Mouse (Mus musculus) adrenal gland, postnatal 4 days (tissue): Measurements from ENCODE around the gene Gid8. TPM values are rescaled to one million over a fixed set of nuclear protein-coding genes. Genes with fewer than 3 reads are reported as not detected.
"Not testable (repeated sequence)": the region's sequence is repeated elsewhere in the genome, so short reads cannot be mapped to it uniquely, and the experiment has no call there.

Source experiments
- DNase-seq, 2 experiments: peaks; one replicate each; pipeline ENCODE4 v3.0.0; 2021 to 2022; ENCODE audit warnings: low spot score in 2 of 2, mixed read lengths in 2 of 2
- total RNA-seq, 2 experiments: library from RNA; stranded (reverse); gene quantifications; 2 replicates each; pipeline ENCODE4 v1.2.3; 2021

The Gid8 gene
- total RNA-seq, 2 experiments from 2014 or later, result 72.6 to 78.2 TPM

DNA sequence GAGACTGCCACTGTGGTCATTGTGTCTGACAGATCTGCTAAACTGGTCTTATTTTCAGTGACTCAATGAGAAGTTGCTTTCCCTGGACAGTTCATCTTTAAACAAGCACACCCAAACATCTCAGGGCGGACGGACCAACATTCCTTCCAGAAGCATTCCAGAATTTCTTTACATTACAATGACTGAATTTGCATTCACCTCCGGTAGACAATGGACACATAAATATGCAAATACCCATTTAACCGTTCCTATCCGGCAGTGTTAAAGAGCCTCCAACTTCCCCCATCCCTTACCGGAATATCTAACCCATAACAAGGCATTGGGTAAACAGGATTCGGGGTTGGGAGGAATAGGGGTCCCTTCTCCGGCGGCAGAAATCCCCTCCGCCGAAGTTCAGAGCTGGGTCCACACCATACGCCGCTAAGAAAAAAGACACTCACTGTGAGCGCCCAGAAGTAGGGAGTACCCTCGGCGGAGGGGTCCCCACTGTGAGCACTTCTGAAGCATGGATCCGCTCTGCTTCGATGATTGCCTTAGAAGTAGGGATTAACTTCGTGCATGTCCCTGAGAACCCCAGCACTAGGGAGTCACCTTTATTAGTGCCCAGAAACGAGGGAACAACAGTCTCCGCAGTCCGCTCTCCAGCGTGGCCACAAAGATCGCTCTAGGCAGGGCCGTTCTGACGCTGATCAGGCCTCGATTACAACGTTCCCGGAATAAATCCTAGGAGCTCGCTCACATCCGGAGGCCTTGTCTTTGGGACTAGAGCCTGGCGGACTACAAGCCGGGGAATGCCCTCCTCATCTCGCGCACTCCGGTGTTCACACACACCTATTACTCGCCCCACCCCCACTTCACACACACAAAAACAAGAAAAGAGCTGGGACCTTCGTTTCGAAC, 644 bp upstream of the Gid8 start:
- DNase-seq, result no peak

DNA sequence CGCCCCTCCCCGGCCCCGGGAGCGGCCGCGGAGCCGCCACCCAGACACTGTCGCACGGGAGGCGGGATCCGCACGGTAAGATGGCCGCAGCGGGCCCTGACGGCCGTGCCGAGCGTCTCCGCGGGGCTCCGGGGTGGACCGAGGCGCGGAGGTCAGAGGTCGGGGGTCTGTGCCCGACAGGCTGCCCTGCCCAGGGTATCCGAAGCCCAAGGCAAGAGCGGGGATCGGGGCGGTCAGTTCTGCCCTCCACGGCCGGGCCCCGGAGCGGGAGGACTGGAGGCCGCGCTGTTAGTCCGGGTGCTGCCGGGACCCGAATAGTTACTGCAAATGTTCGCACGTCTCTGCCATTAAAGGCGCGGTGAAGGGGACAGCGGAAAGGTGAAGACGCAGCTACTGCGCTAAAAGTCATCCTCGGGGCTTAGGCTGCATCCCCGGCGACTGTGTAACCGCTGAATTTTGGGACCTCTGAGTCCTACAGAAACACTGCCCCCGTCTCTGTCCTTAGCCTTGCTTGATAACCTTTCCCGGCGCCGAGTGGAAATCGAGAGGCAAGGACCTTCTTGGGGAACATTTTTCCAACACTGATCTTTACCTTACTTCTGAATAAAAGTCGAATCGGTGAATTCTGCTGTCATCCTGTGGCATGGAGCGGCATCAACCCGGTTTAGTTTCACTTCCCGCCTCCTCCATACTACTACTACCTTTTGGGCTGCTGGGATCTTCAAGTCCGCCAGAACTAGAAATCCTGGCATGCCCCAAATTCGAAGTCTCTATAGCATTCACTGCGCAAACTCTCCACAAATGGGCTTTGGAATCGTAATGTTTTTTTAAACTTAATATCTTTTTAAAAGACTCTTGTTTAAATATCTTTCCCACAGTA, 599 bp downstream of the Gid8 start:
- peak in 1 of 2 experiments; percentile 33 for DNase-seq

- DNase-seq, result no peak
Measured at GRCm38 (mm10) chr2:180711527-180711926, 1.6 kb downstream of the Gid8 start.

- DNase-seq, result no peak
Measured at GRCm38 (mm10) chr2:180712037-180712689, 2.2 kb downstream of the Gid8 start.

- not testable (repeated sequence) for DNase-seq
Measured at GRCm38 (mm10) chr2:180722748-180723147, 12.8 kb downstream of the Gid8 start.

DNA sequence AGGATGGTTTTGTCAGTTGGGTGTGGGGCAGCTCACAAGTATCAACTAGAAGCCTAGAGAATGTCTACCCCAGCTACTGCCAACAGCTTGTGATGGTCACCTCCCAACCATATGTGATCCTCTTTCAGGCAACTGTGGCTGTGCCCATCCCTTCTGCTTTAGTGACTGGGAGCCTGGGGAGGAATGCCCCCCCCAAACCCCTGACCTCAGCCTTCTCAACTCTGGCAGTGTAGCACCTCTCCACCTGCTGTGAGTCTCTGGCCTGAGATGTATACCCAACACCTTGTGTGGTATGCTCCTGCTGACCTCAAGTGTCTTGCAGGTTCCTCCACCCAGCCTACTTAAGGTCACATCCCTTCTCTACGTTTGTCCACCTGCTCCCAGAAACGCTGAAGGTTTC, 13.9 kb downstream of the Gid8 start:
- no peak for DNase-seq

DNA sequence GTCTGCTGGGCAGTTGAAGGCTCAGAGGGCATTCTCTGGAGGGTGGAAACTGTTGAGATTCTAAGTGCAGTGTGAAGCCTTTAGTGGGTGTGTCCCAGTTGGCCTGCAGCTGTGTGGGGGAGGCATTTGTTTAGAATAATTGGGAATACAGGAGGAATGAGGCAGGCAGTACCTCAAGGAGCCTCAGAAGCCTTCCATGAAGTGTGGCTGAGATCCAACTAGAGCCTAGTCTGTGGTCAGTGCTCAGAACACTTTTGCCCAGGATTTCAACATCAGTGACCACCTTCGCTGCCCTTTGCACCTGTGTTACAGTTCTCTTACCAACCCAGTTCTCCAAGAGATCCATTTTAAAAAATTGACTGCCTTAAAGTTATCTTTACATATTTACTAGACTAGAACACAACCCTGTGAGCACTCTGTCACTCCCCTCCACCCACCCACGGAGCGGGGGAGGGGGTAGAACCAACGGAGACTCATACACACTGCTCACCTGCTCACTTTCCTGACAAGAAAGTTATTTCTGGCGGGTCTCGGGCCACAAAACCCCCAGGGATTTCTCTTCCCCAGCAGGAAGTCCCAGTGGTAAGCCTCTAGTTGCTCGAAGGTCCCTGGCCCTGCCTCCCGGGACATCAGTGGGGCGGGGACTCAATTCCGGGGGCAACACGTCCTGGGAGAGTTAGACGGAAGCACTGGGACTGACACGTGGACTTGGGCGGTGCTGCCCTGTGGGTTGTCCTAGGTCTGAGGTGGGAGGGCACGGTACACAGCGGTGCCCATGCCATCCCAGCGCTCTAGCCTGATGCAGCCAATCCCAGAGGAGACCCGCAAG, 14.9 kb downstream of the Gid8 start, which contains the start of gene Slc17a9:
Slc17a9 (plus strand) TSS at position 679 of the 829 bp plus-strand sequence.
- DNase-seq, result peak in 1 of 2 experiments; percentile 50

- DNase-seq, result no peak
Measured at GRCm38 (mm10) chr2:180725414-180725778, 15.5 kb downstream of the Gid8 start.

DNA sequence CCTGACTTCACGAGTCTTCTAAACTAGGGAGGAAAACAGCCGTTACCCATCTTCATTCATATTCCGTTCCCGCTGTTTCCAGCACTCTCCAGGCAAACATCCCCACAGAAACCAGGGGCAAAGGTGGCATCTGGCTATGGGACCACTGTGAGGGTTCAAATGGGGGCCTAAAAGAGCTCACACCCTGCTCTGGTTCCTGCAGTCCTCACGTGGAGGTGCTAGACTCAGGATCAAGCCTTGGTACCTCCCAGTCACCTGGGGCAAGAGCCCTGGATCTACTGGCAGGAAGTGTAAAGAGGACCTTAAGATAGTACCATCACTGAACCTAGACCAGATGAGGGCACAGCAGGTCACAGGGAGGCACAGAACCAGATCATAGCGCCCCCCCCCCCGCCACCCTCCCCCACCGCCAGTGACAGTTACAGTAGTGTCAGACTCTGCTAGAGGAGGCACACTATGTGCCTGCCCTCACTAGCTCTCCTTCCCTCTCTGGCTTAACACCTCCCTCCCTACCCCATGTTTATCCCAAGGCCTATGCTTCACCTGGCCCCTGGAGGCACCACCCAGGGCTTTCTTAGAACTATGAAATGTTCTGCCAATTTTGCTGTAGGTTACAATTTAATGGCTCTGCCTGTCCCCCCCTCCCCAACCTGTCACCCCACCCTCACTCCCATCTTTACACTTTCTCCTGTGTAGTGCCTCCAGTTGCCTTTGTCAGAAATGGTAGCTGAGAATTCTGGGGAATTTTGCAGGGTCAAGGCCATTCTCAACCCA, 16.1 kb downstream of the Gid8 start:
- DNase-seq, result no peak

DNA sequence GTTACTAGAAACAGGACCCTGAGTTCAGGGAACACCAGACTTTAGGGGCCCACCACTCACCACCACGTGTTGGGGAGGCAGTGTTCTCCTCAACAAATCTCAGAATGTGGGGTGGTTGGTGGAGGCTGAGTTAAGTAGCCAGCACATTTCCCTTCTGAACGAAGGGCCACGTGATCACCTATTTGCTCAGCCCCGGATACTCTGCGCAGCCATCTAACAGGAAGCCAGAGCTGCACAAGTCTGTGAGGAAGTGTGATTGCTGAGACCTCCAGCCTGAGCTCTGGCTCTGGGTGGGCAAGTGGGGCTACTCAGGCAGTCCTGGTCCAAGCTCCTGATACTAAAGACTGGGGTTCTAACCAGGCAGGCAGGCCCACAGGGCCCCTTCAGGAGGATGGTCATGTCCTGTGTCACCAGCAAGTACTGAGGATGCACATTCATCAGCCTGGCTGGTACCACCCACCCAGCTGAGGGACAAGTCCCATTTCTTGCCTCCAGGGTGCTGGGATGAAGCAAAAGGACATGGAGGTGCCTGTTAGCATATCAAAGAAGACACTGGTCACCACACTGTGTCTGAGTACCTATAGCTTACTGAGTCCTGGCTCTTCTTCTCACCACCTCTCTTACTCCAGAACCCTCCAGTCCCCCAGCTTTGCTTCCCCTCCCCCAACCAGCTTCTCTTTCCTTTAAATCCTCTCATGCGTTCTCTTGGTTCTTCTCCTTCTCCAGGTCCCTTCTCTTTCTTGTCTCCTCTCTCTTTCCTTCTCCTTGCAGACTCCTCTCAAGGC, 16.9 kb downstream of the Gid8 start:
- DNase-seq, result no peak

GRCm38 (mm10) chr2:180727613-180728021, 17.7 kb downstream of the Gid8 start:
- no peak for DNase-seq

DNA sequence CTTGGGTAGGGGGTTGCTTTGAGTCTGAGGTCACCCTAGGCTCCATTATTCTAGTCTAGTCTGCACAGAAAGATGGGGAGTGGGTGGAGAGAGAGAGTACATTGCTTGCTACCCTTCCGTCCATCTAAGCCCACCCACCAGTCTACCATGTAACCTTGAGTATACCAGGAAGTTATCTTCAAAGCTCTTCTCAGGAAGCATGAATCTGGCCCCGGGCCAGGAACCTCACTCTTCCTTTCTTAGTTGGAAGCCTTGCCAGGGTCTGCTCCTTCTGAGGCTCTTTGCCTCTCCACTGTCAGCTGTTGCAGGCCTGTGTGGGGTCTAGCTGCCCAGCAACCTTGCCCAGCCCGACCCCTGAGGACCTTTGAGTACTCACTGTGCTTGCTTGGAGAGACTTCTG, 21.1 kb downstream of the Gid8 start:
- no peak for DNase-seq

- DNase-seq, result no peak
Measured at GRCm38 (mm10) chr2:180731984-180732383, 22.1 kb downstream of the Gid8 start.

- no peak for DNase-seq
Measured at GRCm38 (mm10) chr2:180735232-180735631, 25.3 kb downstream of the Gid8 start.

GRCm38 (mm10) chr2:180737984-180738383, 28.1 kb downstream of the Gid8 start:
- DNase-seq, result no peak

DNA sequence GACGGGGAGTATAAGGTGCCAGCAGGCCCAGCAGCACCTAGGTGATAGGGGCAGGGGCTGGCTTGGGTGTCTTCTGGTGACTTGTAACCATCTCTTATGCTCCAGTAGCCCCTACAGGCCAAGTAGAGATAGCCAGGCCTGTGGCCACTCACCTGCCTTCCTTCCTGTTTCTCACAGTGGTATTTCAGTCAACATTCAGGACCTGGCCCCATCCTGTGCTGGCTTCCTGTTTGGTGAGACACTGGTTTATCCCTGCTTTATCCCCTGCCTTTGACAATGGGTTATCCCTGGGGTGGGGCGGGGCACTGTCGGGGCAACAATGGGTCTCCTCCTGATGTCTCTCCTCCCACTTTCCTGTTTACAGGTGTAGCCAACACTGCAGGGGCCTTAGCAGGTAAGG, 30.4 kb downstream of the Gid8 start:
- DNase-seq, result no peak

DNA sequence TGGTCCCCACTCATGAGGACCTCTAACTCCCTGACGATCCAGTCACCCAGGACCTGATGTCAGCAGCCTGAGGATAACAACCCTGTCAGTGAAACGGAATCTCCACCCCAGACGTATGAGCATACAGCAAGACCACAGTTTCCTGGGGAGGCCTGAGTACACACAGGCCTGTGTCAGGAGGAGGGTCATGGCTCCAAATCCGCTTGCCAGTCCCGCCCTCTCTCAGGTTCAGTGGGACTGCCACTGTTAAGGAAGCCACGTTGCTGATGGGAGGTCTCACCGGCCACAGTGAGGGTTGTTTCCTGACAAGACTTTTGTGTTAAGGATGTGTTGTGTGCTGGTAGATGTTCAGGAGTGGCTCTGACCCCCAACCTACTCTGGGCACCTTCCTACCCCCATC, 31.5 kb downstream of the Gid8 start:
- DNase-seq, result no peak

DNA sequence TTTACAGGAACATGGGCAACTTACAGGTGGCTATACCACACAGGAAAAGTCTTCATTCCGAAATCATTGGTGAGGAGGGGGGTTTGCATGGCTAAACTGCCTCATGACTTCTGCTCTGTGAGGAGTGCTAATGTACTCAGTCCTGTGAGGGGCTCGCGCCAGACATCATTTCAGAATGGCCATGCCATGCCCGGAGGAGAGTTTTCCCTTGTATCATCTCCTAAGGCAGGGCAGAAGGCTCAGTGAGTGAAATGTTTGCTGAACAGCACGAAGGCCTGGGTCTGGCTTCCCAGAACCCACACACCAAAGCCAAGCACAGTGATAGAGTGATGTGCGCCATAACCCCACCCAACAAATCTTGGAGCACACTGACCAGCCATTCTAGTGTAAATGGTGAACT, 32.9 kb downstream of the Gid8 start:
- DNase-seq, result no peak

- DNase-seq, result no peak
Measured at GRCm38 (mm10) chr2:180743321-180743720, 33.4 kb downstream of the Gid8 start.
